Mouse (Mus musculus) megakaryocyte, embryonic 14.5 days (primary cell): Measurements from ENCODE around the gene Etv6.

Experiments
- FLI1 ChIP-seq: IDR thresholded peaks from 2 replicates; pipeline ENCODE4 v1.6.1; 2012; ENCODE audit warnings: low read length, inconsistent platforms, mixed read lengths
- GATA1 ChIP-seq: IDR thresholded peaks from 3 replicates; pipeline ENCODE4 v1.6.1; 2012; ENCODE audit warnings: mixed read lengths, low read length, inconsistent platforms, borderline replicate concordance

- no peak for TF ChIP-seq GATA1
- TF ChIP-seq FLI1 = no peak
These were observed 98.3 kb downstream of the Etv6 start for GRCm38 (mm10) chr6:134133756-134134155.
